Mouse (Mus musculus): ENCODE measurements at regions not wholly inside any gene's neighbourhood (a gene's known extent, or its start where the extent isn't known, plus 50 kb on each side); places are given as distances from the start of the nearest gene placed in this dataset.

GRCm38 (mm10) chr4:97381084-97381483 lies 198.1 kb upstream of the Gm10192 start:
- no peak for DNase-seq (ENCODE audit: extremely low spot score, low spot score)

GRCm38 (mm10) chr4:97377593-97378542 lies 194.9 kb upstream of the Gm10192 start:
- DNase-seq (ENCODE audit: extremely low spot score, low spot score), result no peak

- no peak for DNase-seq (ENCODE audit: extremely low spot score, low spot score)
Measured at GRCm38 (mm10) chr4:97360473-97360872, 177.5 kb upstream of the Gm10192 start.

- DNase-seq (ENCODE audit: extremely low spot score, low spot score), result no peak
Measured at GRCm38 (mm10) chr4:97357958-97358357, 175.0 kb upstream of the Gm10192 start.

- DNase-seq (ENCODE audit: extremely low spot score, low spot score), result no peak
Measured at GRCm38 (mm10) chr4:97346799-97347198, 163.8 kb upstream of the Gm10192 start.

GRCm38 (mm10) chr4:97344335-97344734 lies 161.4 kb upstream of the Gm10192 start:
- no peak for DNase-seq (ENCODE audit: extremely low spot score, low spot score)

GRCm38 (mm10) chr4:97343378-97343777 lies 160.4 kb upstream of the Gm10192 start:
- no peak for DNase-seq (ENCODE audit: extremely low spot score, low spot score)
